Mouse (Mus musculus): ENCODE results near the gene Rffl. TPM values are rescaled to one million over a fixed set of nuclear protein-coding genes. Genes with fewer than 3 reads are reported as not detected.

Gene Rffl
- polyA plus RNA-seq, 2 experiments, result 8.3 to 11.3 TPM

GRCm38 (mm10) chr11:82852958-82853357, 18.1 kb downstream of the Rffl start:
- DNase-seq (ENCODE audit: low spot score) (no peak), ATAC-seq (ENCODE audit: low FRiP score, low read depth) (no peak)
- no peak overlapping the region for H3K4me2 ChIP-seq (replicated peaks; ENCODE audit: low read depth, low read length, severe bottlenecking)
- peaks cover 8% of the 10 kb centered on the region for H3K4me1 ChIP-seq (ENCODE audit: control insufficient read depth, insufficient read depth, low read length)
- no peak overlapping the region for H3K4me3 ChIP-seq (replicated peaks; ENCODE audit: low read length)
- no peaks in the 10 kb centered on the region for H3K36me3 ChIP-seq (ENCODE audit: control insufficient read depth, insufficient read depth, low read length)
- no peak overlapping the region for H3K27ac ChIP-seq (replicated peaks; ENCODE audit: low read depth, low read length)
- no peak overlapping the region for H3K9ac ChIP-seq (ENCODE audit: low read depth, low read length, severe bottlenecking)
- no peaks in the 10 kb centered on the region for H3K9me3 ChIP-seq (ENCODE audit: control insufficient read depth, low read length)
- no peaks in the 10 kb centered on the region for H3K27me3 ChIP-seq (ENCODE audit: control insufficient read depth, insufficient read depth, low read length)
- TF ChIP-seq POLR2A (IDR thresholded peaks at IDR 0.05; ENCODE audit: borderline replicate concordance, extremely low read depth, insufficient read depth, insufficient read length), result no peak
- WGBS, result 79% methylated on average over 7 of the region's 7 CpGs

GRCm38 (mm10) chr11:82852540-82852939, 18.5 kb downstream of the Rffl start:
- no peak overlapping the region for H3K4me3 ChIP-seq (replicated peaks; ENCODE audit: low read length)
- H3K27ac ChIP-seq (replicated peaks; ENCODE audit: low read depth, low read length), result no peak overlapping the region
- no peak overlapping the region for H3K9ac ChIP-seq (ENCODE audit: low read depth, low read length, severe bottlenecking)
- no peak overlapping the region for H3K4me2 ChIP-seq (replicated peaks; ENCODE audit: low read depth, low read length, severe bottlenecking)
- TF ChIP-seq POLR2A (IDR thresholded peaks at IDR 0.05; ENCODE audit: borderline replicate concordance, extremely low read depth, insufficient read depth, insufficient read length), result no peak
- no peaks in the 10 kb centered on the region for H3K36me3 ChIP-seq (ENCODE audit: control insufficient read depth, insufficient read depth, low read length)
- H3K9me3 ChIP-seq (ENCODE audit: control insufficient read depth, low read length), result no peaks in the 10 kb centered on the region
- peaks cover 9% of the 10 kb centered on the region for H3K4me1 ChIP-seq (ENCODE audit: control insufficient read depth, insufficient read depth, low read length)
- 81% methylated on average over 10 of the region's 10 CpGs for WGBS
- ATAC-seq (ENCODE audit: low FRiP score, low read depth) (no peak), DNase-seq (ENCODE audit: low spot score) (no peak)
- no peaks in the 10 kb centered on the region for H3K27me3 ChIP-seq (ENCODE audit: control insufficient read depth, insufficient read depth, low read length)

GRCm38 (mm10) chr11:82852115-82852514, 18.9 kb downstream of the Rffl start:
- DNase-seq (ENCODE audit: low spot score) (no peak), ATAC-seq (ENCODE audit: low FRiP score, low read depth) (no peak)
- WGBS, result 79% methylated on average over 11 of the region's 11 CpGs
- Histone ChIP-seq H3K27me3 (ENCODE audit: control insufficient read depth, insufficient read depth, low read length) (no peaks in the 10 kb centered on the region), H3K4me1 (ENCODE audit: control insufficient read depth, insufficient read depth, low read length) (peaks cover 11% of the 10 kb centered on the region), H3K36me3 (ENCODE audit: control insufficient read depth, insufficient read depth, low read length) (no peaks in the 10 kb centered on the region), H3K27ac (replicated peaks; ENCODE audit: low read depth, low read length) (no peak overlapping the region), H3K9ac (ENCODE audit: low read depth, low read length, severe bottlenecking) (no peak overlapping the region), H3K4me3 (replicated peaks; ENCODE audit: low read length) (no peak overlapping the region), H3K4me2 (replicated peaks; ENCODE audit: low read depth, low read length, severe bottlenecking) (no peak overlapping the region), H3K9me3 (ENCODE audit: control insufficient read depth, low read length) (no peaks in the 10 kb centered on the region)
- no peak for TF ChIP-seq POLR2A (IDR thresholded peaks at IDR 0.05; ENCODE audit: borderline replicate concordance, extremely low read depth, insufficient read depth, insufficient read length)

GRCm38 (mm10) chr11:82850259-82850658, 20.8 kb downstream of the Rffl start:
- no peak for TF ChIP-seq POLR2A (IDR thresholded peaks at IDR 0.05; ENCODE audit: borderline replicate concordance, extremely low read depth, insufficient read depth, insufficient read length)
- DNase-seq (ENCODE audit: low spot score) (no peak), ATAC-seq (ENCODE audit: low FRiP score, low read depth) (no peak)
- 24% methylated on average over 5 of the region's 5 CpGs for WGBS
- no peaks in the 10 kb centered on the region for H3K9me3 ChIP-seq (ENCODE audit: control insufficient read depth, low read length)
- no peaks in the 10 kb centered on the region for H3K36me3 ChIP-seq (ENCODE audit: control insufficient read depth, insufficient read depth, low read length)
- H3K27ac ChIP-seq (replicated peaks; ENCODE audit: low read depth, low read length), result no peak overlapping the region
- no peak overlapping the region for H3K9ac ChIP-seq (ENCODE audit: low read depth, low read length, severe bottlenecking)
- H3K4me3 ChIP-seq (replicated peaks; ENCODE audit: low read length), result no peak overlapping the region
- H3K4me1 ChIP-seq (ENCODE audit: control insufficient read depth, insufficient read depth, low read length), result peaks cover 21% of the 10 kb centered on the region
- no peaks in the 10 kb centered on the region for H3K27me3 ChIP-seq (ENCODE audit: control insufficient read depth, insufficient read depth, low read length)
- no peak overlapping the region for H3K4me2 ChIP-seq (replicated peaks; ENCODE audit: low read depth, low read length, severe bottlenecking)

GRCm38 (mm10) chr11:82847571-82848000, 23.4 kb downstream of the Rffl start:
- Histone ChIP-seq H3K4me1 (ENCODE audit: control insufficient read depth, insufficient read depth, low read length) (peaks cover 23% of the 10 kb centered on the region), H3K9ac (ENCODE audit: low read depth, low read length, severe bottlenecking) (no peak overlapping the region), H3K36me3 (ENCODE audit: control insufficient read depth, insufficient read depth, low read length) (no peaks in the 10 kb centered on the region), H3K27ac (replicated peaks; ENCODE audit: low read depth, low read length) (no peak overlapping the region), H3K27me3 (ENCODE audit: control insufficient read depth, insufficient read depth, low read length) (no peaks in the 10 kb centered on the region), H3K4me3 (replicated peaks; ENCODE audit: low read length) (no peak overlapping the region), H3K9me3 (ENCODE audit: control insufficient read depth, low read length) (no peaks in the 10 kb centered on the region), H3K4me2 (replicated peaks; ENCODE audit: low read depth, low read length, severe bottlenecking) (no peak overlapping the region)
- WGBS, result 39% methylated on average over 6 of the region's 6 CpGs
- no peak for DNase-seq (ENCODE audit: low spot score)
- no peak for TF ChIP-seq POLR2A (IDR thresholded peaks at IDR 0.05; ENCODE audit: borderline replicate concordance, extremely low read depth, insufficient read depth, insufficient read length)
- ATAC-seq (ENCODE audit: low FRiP score, low read depth), result no peak

- Histone ChIP-seq H3K9me3 (ENCODE audit: control insufficient read depth, low read length) (no peaks in the 10 kb centered on the region), H3K4me3 (replicated peaks; ENCODE audit: low read length) (no peak overlapping the region), H3K27me3 (ENCODE audit: control insufficient read depth, insufficient read depth, low read length) (no peaks in the 10 kb centered on the region), H3K4me2 (replicated peaks; ENCODE audit: low read depth, low read length, severe bottlenecking) (no peak overlapping the region), H3K4me1 (ENCODE audit: control insufficient read depth, insufficient read depth, low read length) (peaks cover 23% of the 10 kb centered on the region), H3K9ac (ENCODE audit: low read depth, low read length, severe bottlenecking) (no peak overlapping the region), H3K36me3 (ENCODE audit: control insufficient read depth, insufficient read depth, low read length) (no peaks in the 10 kb centered on the region), H3K27ac (replicated peaks; ENCODE audit: low read depth, low read length) (no peak overlapping the region)
- 77% methylated on average over 3 of the region's 3 CpGs for WGBS
- no peak for TF ChIP-seq POLR2A (IDR thresholded peaks at IDR 0.05; ENCODE audit: borderline replicate concordance, extremely low read depth, insufficient read depth, insufficient read length)
- ATAC-seq (ENCODE audit: low FRiP score, low read depth) (no peak), DNase-seq (ENCODE audit: low spot score) (no peak)
Measured at GRCm38 (mm10) chr11:82846938-82847337, 24.1 kb downstream of the Rffl start.
